Mouse (Mus musculus) cortical plate, adult 2 months (tissue): ENCODE data around the gene Trak1.

ENCODE experiments used
- CTCF ChIP-seq: fragments of 200-500 bp; IDR thresholded peaks from 2 replicates; pipeline ENCODE4 v1.5.1; 2011; ENCODE audit warnings: mild to moderate bottlenecking, control low read depth, low read length; ENCODE audit not compliant: insufficient read depth; ENCODE audit errors: extremely low read depth
- POLR2A ChIP-seq: fragments of 200-500 bp; IDR thresholded peaks from 2 replicates; pipeline ENCODE4 v1.6.1; 2011; ENCODE audit warnings: mild to moderate bottlenecking, low read length, control low read depth; ENCODE audit not compliant: insufficient read depth; ENCODE audit errors: extremely low read depth

DNA sequence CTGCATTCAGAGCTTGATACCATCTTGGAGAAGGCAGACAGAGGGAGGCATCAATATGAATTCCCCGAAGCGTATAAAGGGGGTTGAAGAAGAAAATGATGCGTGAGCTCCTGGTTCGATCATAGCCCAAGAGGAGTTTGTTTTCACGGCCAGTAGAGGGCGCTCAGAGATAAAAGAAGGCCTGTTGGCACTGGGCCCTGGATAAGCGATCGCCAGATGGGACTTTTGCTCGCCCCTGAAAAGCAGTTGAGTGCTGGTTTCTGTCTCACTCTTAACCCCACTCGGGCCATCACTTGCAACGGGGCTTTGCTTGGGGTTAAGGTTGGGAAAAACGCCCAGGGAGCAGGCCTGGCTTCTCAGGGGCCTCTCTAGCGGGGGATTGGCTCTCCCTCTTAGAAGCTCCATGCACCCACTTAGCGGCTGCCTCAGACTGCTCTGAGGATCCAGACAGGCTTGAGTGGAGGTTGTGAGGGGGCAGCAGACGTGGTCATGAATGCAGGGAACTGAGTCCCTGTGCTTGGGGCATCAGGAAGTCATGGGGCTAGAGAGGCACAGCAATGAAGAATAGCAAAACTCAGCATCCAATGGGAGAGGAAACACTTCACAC, 180.1 kb downstream of the Trak1 start:
- TF ChIP-seq CTCF (peak; percentile 83), POLR2A (no peak)
